Mouse (Mus musculus): ENCODE data around the gene Nlrp3. TPM values are rescaled to one million over a fixed set of nuclear protein-coding genes. Genes with fewer than 3 reads are reported as not detected.

Nlrp3 gene
- polyA plus RNA-seq, 1 experiment from 2014 or later = 0.34 TPM

- DNase-seq (ENCODE audit: low spot score) (no peak), ATAC-seq (replicated peaks; ENCODE audit: low FRiP score) (no peak)
- Histone ChIP-seq H3K36me3 (ENCODE audit: control insufficient read depth, insufficient read depth, low read length) (no peaks in the 10 kb centered on the region), H3K9ac (ENCODE audit: low read depth, low read length) (no peak overlapping the region), H3K4me3 (ENCODE audit: low read depth, low read length) (no peak overlapping the region), H3K9me3 (ENCODE audit: control insufficient read depth, low read length) (no peaks in the 10 kb centered on the region), H3K4me2 (no peak overlapping the region), H3K4me1 (replicated peaks; ENCODE audit: control insufficient read depth, insufficient read depth, low read length) (no peaks in the 10 kb centered on the region), H3K27me3 (replicated peaks; ENCODE audit: control insufficient read depth, insufficient read depth, low read length) (no peaks in the 10 kb centered on the region), H3K27ac (ENCODE audit: low read depth, low read length) (no peak overlapping the region)
- WGBS = 79% methylated on average over 10 of the region's 10 CpGs
Observed at GRCm38 (mm10) chr11:59512733-59513132, 28.6 kb upstream of the Nlrp3 start.

- no peak for DNase-seq (ENCODE audit: low spot score)
- Histone ChIP-seq H3K27me3 (replicated peaks; ENCODE audit: control insufficient read depth, insufficient read depth, low read length) (no peaks in the 10 kb centered on the region), H3K4me2 (no peak overlapping the region), H3K4me1 (replicated peaks; ENCODE audit: control insufficient read depth, insufficient read depth, low read length) (no peaks in the 10 kb centered on the region), H3K36me3 (ENCODE audit: control insufficient read depth, insufficient read depth, low read length) (no peaks in the 10 kb centered on the region), H3K4me3 (ENCODE audit: low read depth, low read length) (no peak overlapping the region), H3K9ac (ENCODE audit: low read depth, low read length) (no peak overlapping the region), H3K9me3 (ENCODE audit: control insufficient read depth, low read length) (no peaks in the 10 kb centered on the region), H3K27ac (ENCODE audit: low read depth, low read length) (no peak overlapping the region)
- ATAC-seq (replicated peaks; ENCODE audit: low FRiP score) = no peak
- 75% methylated on average over 3 of the region's 3 CpGs for WGBS
Observed at GRCm38 (mm10) chr11:59513556-59513955, 27.8 kb upstream of the Nlrp3 start.

- H3K36me3 ChIP-seq (ENCODE audit: control insufficient read depth, insufficient read depth, low read length) = no peaks in the 10 kb centered on the region
- no peak overlapping the region for H3K4me2 ChIP-seq
- no peak overlapping the region for H3K4me3 ChIP-seq (ENCODE audit: low read depth, low read length)
- H3K27me3 ChIP-seq (replicated peaks; ENCODE audit: control insufficient read depth, insufficient read depth, low read length) = no peaks in the 10 kb centered on the region
- no peak overlapping the region for H3K27ac ChIP-seq (ENCODE audit: low read depth, low read length)
- DNase-seq (ENCODE audit: low spot score) = no peak
- no peaks in the 10 kb centered on the region for H3K4me1 ChIP-seq (replicated peaks; ENCODE audit: control insufficient read depth, insufficient read depth, low read length)
- WGBS = 67% methylated on average over 6 of the region's 6 CpGs
- H3K9ac ChIP-seq (ENCODE audit: low read depth, low read length) = no peak overlapping the region
- no peak for ATAC-seq (replicated peaks; ENCODE audit: low FRiP score)
- no peaks in the 10 kb centered on the region for H3K9me3 ChIP-seq (ENCODE audit: control insufficient read depth, low read length)
Observed at GRCm38 (mm10) chr11:59514381-59514780, 27.0 kb upstream of the Nlrp3 start.

GRCm38 (mm10) chr11:59514789-59515188 is 26.6 kb upstream of the Nlrp3 start:
- no peak for DNase-seq (ENCODE audit: low spot score)
- H3K4me3 ChIP-seq (ENCODE audit: low read depth, low read length) = no peak overlapping the region
- H3K4me2 ChIP-seq = no peak overlapping the region
- no peaks in the 10 kb centered on the region for H3K36me3 ChIP-seq (ENCODE audit: control insufficient read depth, insufficient read depth, low read length)
- H3K27me3 ChIP-seq (replicated peaks; ENCODE audit: control insufficient read depth, insufficient read depth, low read length) = no peaks in the 10 kb centered on the region
- H3K27ac ChIP-seq (ENCODE audit: low read depth, low read length) = no peak overlapping the region
- H3K9ac ChIP-seq (ENCODE audit: low read depth, low read length) = no peak overlapping the region
- ATAC-seq (replicated peaks; ENCODE audit: low FRiP score) = no peak
- WGBS = 59% methylated on average over 3 of the region's 3 CpGs
- no peaks in the 10 kb centered on the region for H3K4me1 ChIP-seq (replicated peaks; ENCODE audit: control insufficient read depth, insufficient read depth, low read length)
- H3K9me3 ChIP-seq (ENCODE audit: control insufficient read depth, low read length) = no peaks in the 10 kb centered on the region

- DNase-seq (ENCODE audit: low spot score) (no peak), ATAC-seq (replicated peaks; ENCODE audit: low FRiP score) (no peak)
- Histone ChIP-seq H3K9me3 (ENCODE audit: control insufficient read depth, low read length) (no peaks in the 10 kb centered on the region), H3K4me3 (ENCODE audit: low read depth, low read length) (no peak overlapping the region), H3K4me1 (replicated peaks; ENCODE audit: control insufficient read depth, insufficient read depth, low read length) (no peaks in the 10 kb centered on the region), H3K27me3 (replicated peaks; ENCODE audit: control insufficient read depth, insufficient read depth, low read length) (no peaks in the 10 kb centered on the region), H3K36me3 (ENCODE audit: control insufficient read depth, insufficient read depth, low read length) (no peaks in the 10 kb centered on the region), H3K4me2 (no peak overlapping the region), H3K27ac (ENCODE audit: low read depth, low read length) (no peak overlapping the region), H3K9ac (ENCODE audit: low read depth, low read length) (no peak overlapping the region)
- WGBS = 85% methylated on average over 1 of the region's 1 CpGs
Observed at GRCm38 (mm10) chr11:59517441-59517840, 23.9 kb upstream of the Nlrp3 start.

- Histone ChIP-seq H3K4me2 (no peak overlapping the region), H3K27ac (ENCODE audit: low read depth, low read length) (no peak overlapping the region), H3K4me3 (ENCODE audit: low read depth, low read length) (no peak overlapping the region), H3K36me3 (ENCODE audit: control insufficient read depth, insufficient read depth, low read length) (no peaks in the 10 kb centered on the region), H3K4me1 (replicated peaks; ENCODE audit: control insufficient read depth, insufficient read depth, low read length) (no peaks in the 10 kb centered on the region), H3K27me3 (replicated peaks; ENCODE audit: control insufficient read depth, insufficient read depth, low read length) (no peaks in the 10 kb centered on the region), H3K9ac (ENCODE audit: low read depth, low read length) (no peak overlapping the region), H3K9me3 (ENCODE audit: control insufficient read depth, low read length) (no peaks in the 10 kb centered on the region)
- DNase-seq (ENCODE audit: low spot score) (no peak), ATAC-seq (replicated peaks; ENCODE audit: low FRiP score) (no peak)
- 54% methylated on average over 10 of the region's 10 CpGs for WGBS
Observed at GRCm38 (mm10) chr11:59518226-59518625, 23.1 kb upstream of the Nlrp3 start.

GRCm38 (mm10) chr11:59519741-59520495 is 21.4 kb upstream of the Nlrp3 start:
- no peaks in the 10 kb centered on the region for H3K27me3 ChIP-seq (replicated peaks; ENCODE audit: control insufficient read depth, insufficient read depth, low read length)

GRCm38 (mm10) chr11:59524150-59524549 is 17.2 kb upstream of the Nlrp3 start:
- Histone ChIP-seq H3K9me3 (ENCODE audit: control insufficient read depth, low read length) (no peaks in the 10 kb centered on the region; the same call in 1 of the 2 replicates), H3K36me3 (ENCODE audit: control insufficient read depth, insufficient read depth, low read length) (no peaks in the 10 kb centered on the region), H3K27ac (ENCODE audit: low read depth, low read length) (no peak overlapping the region), H3K4me2 (no peak overlapping the region), H3K4me3 (ENCODE audit: low read depth, low read length) (no peak overlapping the region), H3K4me1 (replicated peaks; ENCODE audit: control insufficient read depth, insufficient read depth, low read length) (no peaks in the 10 kb centered on the region), H3K27me3 (replicated peaks; ENCODE audit: control insufficient read depth, insufficient read depth, low read length) (no peaks in the 10 kb centered on the region), H3K9ac (ENCODE audit: low read depth, low read length) (no peak overlapping the region)
- DNase-seq (ENCODE audit: low spot score) (no peak), ATAC-seq (replicated peaks; ENCODE audit: low FRiP score) (no peak)
- 90% methylated on average over 2 of the region's 2 CpGs for WGBS

More at GRCm38 (mm10) chr11:59519741-59520495, 21.4 kb upstream of the Nlrp3 start:
- no peak overlapping the region for H3K4me3 ChIP-seq (ENCODE audit: low read depth, low read length)
- no peak overlapping the region for H3K27ac ChIP-seq (ENCODE audit: low read depth, low read length)
- DNase-seq (ENCODE audit: low spot score) = no peak
- no peaks in the 10 kb centered on the region for H3K4me1 ChIP-seq (replicated peaks; ENCODE audit: control insufficient read depth, insufficient read depth, low read length)
- 64% methylated on average over 6 of the region's 6 CpGs for WGBS
- no peak overlapping the region for H3K9ac ChIP-seq (ENCODE audit: low read depth, low read length)
- no peak for ATAC-seq (replicated peaks; ENCODE audit: low FRiP score)
- H3K36me3 ChIP-seq (ENCODE audit: control insufficient read depth, insufficient read depth, low read length) = no peaks in the 10 kb centered on the region
- H3K9me3 ChIP-seq (ENCODE audit: control insufficient read depth, low read length) = no peaks in the 10 kb centered on the region; the same call in 1 of the 2 replicates
- H3K4me2 ChIP-seq = no peak overlapping the region

- H3K27me3 ChIP-seq (replicated peaks; ENCODE audit: control insufficient read depth, insufficient read depth, low read length) = no peaks in the 10 kb centered on the region
- DNase-seq (ENCODE audit: low spot score) (no peak), ATAC-seq (replicated peaks; ENCODE audit: low FRiP score) (no peak; the same call in 1 of the 2 replicates)
- 8% methylated on average over 10 of the region's 10 CpGs for WGBS
- H3K4me3 ChIP-seq (ENCODE audit: low read depth, low read length) = no peak overlapping the region
- no peak overlapping the region for H3K27ac ChIP-seq (ENCODE audit: low read depth, low read length)
- H3K4me2 ChIP-seq = no peak overlapping the region
- H3K4me1 ChIP-seq (replicated peaks; ENCODE audit: control insufficient read depth, insufficient read depth, low read length) = no peaks in the 10 kb centered on the region
- no peak overlapping the region for H3K9ac ChIP-seq (ENCODE audit: low read depth, low read length)
- no peaks in the 10 kb centered on the region; the same call in 1 of the 2 replicates for H3K9me3 ChIP-seq (ENCODE audit: control insufficient read depth, low read length)
- H3K36me3 ChIP-seq (ENCODE audit: control insufficient read depth, insufficient read depth, low read length) = no peaks in the 10 kb centered on the region
Observed at GRCm38 (mm10) chr11:59525237-59525636, 16.1 kb upstream of the Nlrp3 start.
